Comparison of ENCODE assay signal across 8 mouse cellular contexts in the genomic region with DNA sequence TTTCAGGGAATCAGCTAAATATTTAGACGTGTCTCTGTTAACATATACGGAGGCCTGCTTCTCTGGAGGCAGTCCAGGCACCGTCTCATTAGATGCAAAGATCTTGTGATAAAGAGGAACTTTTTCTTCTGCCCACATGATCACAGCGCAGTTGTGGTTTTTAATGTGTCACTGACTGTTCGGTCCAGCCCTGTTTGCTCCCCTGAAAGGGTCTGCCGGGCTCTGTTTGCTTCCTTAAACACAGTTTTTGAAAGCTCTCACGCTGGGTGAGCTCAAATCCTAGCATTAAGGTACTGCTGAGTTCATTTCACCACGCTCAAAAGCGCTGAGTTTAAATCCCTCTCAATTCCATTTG. TPM values are rescaled to one million over a fixed set of nuclear protein-coding genes. Genes with fewer than 3 reads are reported as not detected.
A peak's percentile ranks its signal among the peaks of the same experiment; 100 is the strongest.
DNase-seq lines count a peak whose midpoint lies in the region; ATAC-seq and TF ChIP-seq lines count a peak whose summit lies in the region.

No protein-coding gene starts in this region.

- H3K9ac ChIP-seq in intestine, embryonic 14.5 days (ENCODE audit: low read length) = no peak overlapping the region
- H3K9ac ChIP-seq in intestine, postnatal 0 days (ENCODE audit: low read depth, low read length) = no peak overlapping the region
- H3K9ac ChIP-seq in intestine, embryonic 15.5 days = no peak overlapping the region
- 0 out of 2 replicates have a peak overlapping the region, but pooled peaks have one; percentile 24 for H3K9ac ChIP-seq in midbrain, postnatal 0 days (replicated peaks; ENCODE audit: low read length, poor library complexity, severe bottlenecking)

- TF ChIP-seq CTCF in intestine, postnatal 0 days (IDR thresholded peaks at IDR 0.05; ENCODE audit: low read depth) = no peak
- no peak for TF ChIP-seq CTCF in midbrain, postnatal 0 days (IDR thresholded peaks at IDR 0.05)

- ATAC-seq in intestine, embryonic 14.5 days (replicated peaks; ENCODE audit: low FRiP score, low TSS enrichment, low read depth) = no peak
- ATAC-seq in intestine, postnatal 0 days = no peak
- ATAC-seq in intestine, embryonic 15.5 days = no peak
- ATAC-seq in midbrain, postnatal 0 days (ENCODE audit: low FRiP score) = no peak

- H3K4me3 ChIP-seq in intestine, embryonic 14.5 days (ENCODE audit: low read depth, low read length) = 0 out of 2 replicates have a peak overlapping the region, but pooled peaks have one; percentile 2
- H3K4me3 ChIP-seq in intestine, postnatal 0 days (ENCODE audit: low read depth, low read length) = no peak overlapping the region
- peak overlapping the region; percentile 14; the same call in 1 of the 2 replicates for H3K4me3 ChIP-seq in embryonic facial prominence, embryonic 10.5 days
- no peak overlapping the region for H3K4me3 ChIP-seq in intestine, embryonic 15.5 days (replicated peaks)
- H3K4me3 ChIP-seq in midbrain, postnatal 0 days (ENCODE audit: low read depth, low read length) = no peak overlapping the region

- H3K27me3 ChIP-seq in intestine, embryonic 14.5 days (replicated peaks; ENCODE audit: control insufficient read depth, insufficient read depth, low read length) = no peaks in the 10 kb centered on the region
- no peaks in the 10 kb centered on the region for H3K27me3 ChIP-seq in intestine, postnatal 0 days (replicated peaks; ENCODE audit: control insufficient read depth, insufficient read depth, low read length)
- H3K27me3 ChIP-seq in embryonic facial prominence, embryonic 10.5 days (replicated peaks; ENCODE audit: low read depth, poor library complexity, severe bottlenecking) = peaks cover 62% of the 10 kb centered on the region
- no peaks in the 10 kb centered on the region for H3K27me3 ChIP-seq in intestine, embryonic 15.5 days (replicated peaks)
- H3K27me3 ChIP-seq in midbrain, postnatal 0 days (ENCODE audit: insufficient read depth, low read length) = no peaks in the 10 kb centered on the region

- 16% methylated on average over 9 of the region's 9 CpGs for WGBS in intestine, embryonic 14.5 days
- 31% methylated on average over 9 of the region's 9 CpGs for WGBS in intestine, postnatal 0 days
- WGBS in embryonic facial prominence, embryonic 10.5 days = 5% methylated on average over 9 of the region's 9 CpGs
- WGBS in intestine, embryonic 15.5 days = 21% methylated on average over 9 of the region's 9 CpGs
- WGBS in midbrain, postnatal 0 days = 9% methylated on average over 9 of the region's 9 CpGs

- peak overlapping the region; percentile 35; the same call in 1 of the 2 replicates for H3K4me2 ChIP-seq in intestine, embryonic 14.5 days (ENCODE audit: low read length)
- H3K4me2 ChIP-seq in intestine, postnatal 0 days (replicated peaks; ENCODE audit: low read depth) = no peak overlapping the region
- H3K4me2 ChIP-seq in intestine, embryonic 15.5 days (replicated peaks) = peak overlapping the region; percentile 20; the same call in 1 of the 2 replicates
- H3K4me2 ChIP-seq in midbrain, postnatal 0 days (ENCODE audit: low read depth, low read length, poor library complexity, severe bottlenecking) = 0 out of 2 replicates have a peak overlapping the region, but pooled peaks have one; percentile 24

- 0 out of 2 replicates have a peak overlapping the region, but pooled peaks have one; percentile 33 for H3K27ac ChIP-seq in intestine, embryonic 14.5 days (ENCODE audit: low read depth)
- no peak overlapping the region for H3K27ac ChIP-seq in intestine, postnatal 0 days (ENCODE audit: low read depth, low read length)
- peak overlapping the region; percentile 49; the same call in 1 of the 2 replicates for H3K27ac ChIP-seq in embryonic facial prominence, embryonic 10.5 days (replicated peaks)
- no peak overlapping the region for H3K27ac ChIP-seq in intestine, embryonic 15.5 days
- no peak overlapping the region for H3K27ac ChIP-seq in midbrain, postnatal 0 days (ENCODE audit: low read depth, low read length)

- no peaks in the 10 kb centered on the region for H3K9me3 ChIP-seq in intestine, embryonic 14.5 days (ENCODE audit: control insufficient read depth, low read length)
- H3K9me3 ChIP-seq in intestine, postnatal 0 days (ENCODE audit: control insufficient read depth) = no peaks in the 10 kb centered on the region
- no peaks in the 10 kb centered on the region for H3K9me3 ChIP-seq in embryonic facial prominence, embryonic 10.5 days
- H3K9me3 ChIP-seq in intestine, embryonic 15.5 days = no peaks in the 10 kb centered on the region
- H3K9me3 ChIP-seq in midbrain, postnatal 0 days (ENCODE audit: low read length) = no peaks in the 10 kb centered on the region

- no peaks in the 10 kb centered on the region for H3K36me3 ChIP-seq in intestine, embryonic 14.5 days (ENCODE audit: control insufficient read depth, insufficient read depth, low read length)
- H3K36me3 ChIP-seq in intestine, postnatal 0 days (ENCODE audit: control insufficient read depth, insufficient read depth) = no peaks in the 10 kb centered on the region
- H3K36me3 ChIP-seq in embryonic facial prominence, embryonic 10.5 days (replicated peaks) = no peaks in the 10 kb centered on the region
- H3K36me3 ChIP-seq in intestine, embryonic 15.5 days = no peaks in the 10 kb centered on the region
- H3K36me3 ChIP-seq in midbrain, postnatal 0 days (ENCODE audit: insufficient read depth, low read length) = no peaks in the 10 kb centered on the region

- H3K4me1 ChIP-seq in intestine, embryonic 14.5 days (replicated peaks; ENCODE audit: control insufficient read depth, insufficient read depth, low read length) = peaks cover 7% of the 10 kb centered on the region
- H3K4me1 ChIP-seq in intestine, postnatal 0 days (replicated peaks; ENCODE audit: control insufficient read depth, insufficient read depth, low read length) = no peaks in the 10 kb centered on the region
- H3K4me1 ChIP-seq in embryonic facial prominence, embryonic 10.5 days = peaks cover 65% of the 10 kb centered on the region
- peaks cover 14% of the 10 kb centered on the region; the same call in 1 of the 2 replicates for H3K4me1 ChIP-seq in intestine, embryonic 15.5 days (replicated peaks)
- H3K4me1 ChIP-seq in midbrain, postnatal 0 days (ENCODE audit: insufficient read depth, low read length) = peaks cover 14% of the 10 kb centered on the region; the same call in 1 of the 2 replicates

- no peak for DNase-seq in intestine, embryonic 14.5 days (ENCODE audit: low spot score)
- peak; percentile 40 for DNase-seq in embryonic facial prominence, embryonic 10.5 days (ENCODE audit: low spot score)
- DNase-seq in midbrain, postnatal 0 days (ENCODE audit: low spot score) = no peak
- DNase-seq in gastrocnemius, adult 8-10 months (ENCODE audit: low spot score in 2 of 2) = no peak
- no peak for DNase-seq in right cerebral cortex, postnatal 36 days (ENCODE audit: low spot score in 2 of 2)
- no peak for DNase-seq in layer of hippocampus, postnatal 10 days (ENCODE audit: low spot score in 2 of 2)

RNA-seq across cellular contexts. Expression of a gene that starts 59.3 kb away (rescaled TPM):
- polyA plus RNA-seq in intestine, embryonic 14.5 days (2014; fragmentation: Nextera tagmentation; extraction: Ambion mirVana) = 0.32 and 0.44 TPM in 2 replicates
- not detected in 2 replicates for polyA plus RNA-seq in intestine, postnatal 0 days (2015; fragmentation: Nextera tagmentation; extraction: Ambion mirVana)
- 0.61 and 0.92 TPM in 2 replicates for polyA plus RNA-seq in embryonic facial prominence, embryonic 10.5 days (2016; fragmentation: Nextera tagmentation; extraction: Ambion mirVana)
- 0.20 and 0.63 TPM in 2 replicates for polyA plus RNA-seq in intestine, embryonic 15.5 days (2015; fragmentation: Nextera tagmentation; extraction: Ambion mirVana)
- total RNA-seq in midbrain, postnatal 0 days (2014; rRNA removed) = 0.66 and 1.1 TPM in 2 replicates
- polyA plus RNA-seq in midbrain, postnatal 0 days (2015; fragmentation: Nextera tagmentation; extraction: Ambion mirVana) = 1.7 and 2.1 TPM in 2 replicates
- total RNA-seq in gastrocnemius, adult 8-10 months (2022) = under 1 TPM in 1 of 4 experiments, not detected in 3; 0.22 TPM
- total RNA-seq in layer of hippocampus, postnatal 10 days (2021) = 1 to 10 TPM in 1 of 2 experiments, under 1 TPM in 1; 0.62 to 1.3 TPM

Comparison
In these comparisons a context has a peak if more than half of its experiments do, and no peak if none do; other contexts are left out.
1. H3K27ac ChIP-seq: peak in intestine, embryonic 14.5 days (single experiment) and embryonic facial prominence, embryonic 10.5 days (single experiment); none in intestine, postnatal 0 days (single experiment), intestine, embryonic 15.5 days (single experiment) and midbrain, postnatal 0 days (single experiment).
2. H3K4me3 ChIP-seq: peak in intestine, embryonic 14.5 days (single experiment) and embryonic facial prominence, embryonic 10.5 days (single experiment); none in intestine, postnatal 0 days (single experiment), intestine, embryonic 15.5 days (single experiment) and midbrain, postnatal 0 days (single experiment).